Mouse (Mus musculus) frontal cortex, postnatal 25 days (tissue): ENCODE results near the gene Ror1.

Experiments
- DNase-seq, 2 experiments: peaks; one replicate each; pipeline ENCODE4 v3.0.0; 2022; ENCODE audit warnings: low spot score in 2 of 2

Ror1 gene

GRCm38 (mm10) chr4:100386272-100386988, 290.8 kb downstream of the Ror1 start:
- no peak for DNase-seq

- no peak for DNase-seq
Measured at GRCm38 (mm10) chr4:100390436-100390835, 294.8 kb downstream of the Ror1 start.

- no peak for DNase-seq
Measured at GRCm38 (mm10) chr4:100391021-100391420, 295.4 kb downstream of the Ror1 start.

- DNase-seq: no peak
Measured at GRCm38 (mm10) chr4:100393374-100394061, 297.9 kb downstream of the Ror1 start.

GRCm38 (mm10) chr4:100395407-100395806, 299.8 kb downstream of the Ror1 start:
- no peak for DNase-seq

- DNase-seq: no peak
Measured at GRCm38 (mm10) chr4:100398079-100398478, 302.5 kb downstream of the Ror1 start.

- no peak for DNase-seq
Measured at GRCm38 (mm10) chr4:100401078-100401477, 305.5 kb downstream of the Ror1 start.

GRCm38 (mm10) chr4:100401581-100402470, 306.2 kb downstream of the Ror1 start:
- no peak for DNase-seq

- DNase-seq: peak; percentile 75 to 85
Measured at GRCm38 (mm10) chr4:100407261-100407874, 311.8 kb downstream of the Ror1 start.

- DNase-seq: no peak
Measured at GRCm38 (mm10) chr4:100409521-100409920, 313.9 kb downstream of the Ror1 start.

GRCm38 (mm10) chr4:100411841-100412539, 316.4 kb downstream of the Ror1 start:
- DNase-seq: no peak

- no peak for DNase-seq
Measured at GRCm38 (mm10) chr4:100422756-100423155, 327.2 kb downstream of the Ror1 start.

GRCm38 (mm10) chr4:100426101-100426500, 330.5 kb downstream of the Ror1 start:
- DNase-seq: no peak

- no peak for DNase-seq
Measured at GRCm38 (mm10) chr4:100429371-100429900, 333.8 kb downstream of the Ror1 start.

GRCm38 (mm10) chr4:100435281-100436168, 339.9 kb downstream of the Ror1 start:
- no peak for DNase-seq

GRCm38 (mm10) chr4:100436169-100436547, 340.6 kb downstream of the Ror1 start:
- no peak for DNase-seq

GRCm38 (mm10) chr4:100446897-100447296, 351.3 kb downstream of the Ror1 start:
- DNase-seq: no peak

- no peak for DNase-seq
Measured at GRCm38 (mm10) chr4:100462493-100463120, 367.0 kb downstream of the Ror1 start.

GRCm38 (mm10) chr4:100478592-100479321, 383.2 kb downstream of the Ror1 start, which contains the start of gene Ube2u:
Gene Ube2u (plus strand): TSS chr4:100478849.
- no peak for DNase-seq
